Mouse (Mus musculus) C2C12 (cell line): ENCODE measurements at regions not wholly inside any gene's neighbourhood (a gene's known extent, or its start where the extent isn't known, plus 50 kb on each side); places are given as distances from the start of the nearest gene placed in this dataset.

Experiments
- CTCF ChIP-seq: IDR thresholded peaks from one replicate; pipeline ENCODE4 v1.5.1; 2011; ENCODE audit not compliant: control insufficient read depth, insufficient read depth, insufficient read length
- MYOG ChIP-seq: IDR thresholded peaks from one replicate; pipeline ENCODE4 v1.6.1; 2011; ENCODE audit not compliant: control insufficient read depth, insufficient read length; ENCODE audit errors: extremely low read depth
- USF1 ChIP-seq: IDR thresholded peaks from one replicate; pipeline ENCODE4 v1.6.1; 2011; ENCODE audit warnings: low read depth, mild to moderate bottlenecking, control low read depth, moderate library complexity

DNA sequence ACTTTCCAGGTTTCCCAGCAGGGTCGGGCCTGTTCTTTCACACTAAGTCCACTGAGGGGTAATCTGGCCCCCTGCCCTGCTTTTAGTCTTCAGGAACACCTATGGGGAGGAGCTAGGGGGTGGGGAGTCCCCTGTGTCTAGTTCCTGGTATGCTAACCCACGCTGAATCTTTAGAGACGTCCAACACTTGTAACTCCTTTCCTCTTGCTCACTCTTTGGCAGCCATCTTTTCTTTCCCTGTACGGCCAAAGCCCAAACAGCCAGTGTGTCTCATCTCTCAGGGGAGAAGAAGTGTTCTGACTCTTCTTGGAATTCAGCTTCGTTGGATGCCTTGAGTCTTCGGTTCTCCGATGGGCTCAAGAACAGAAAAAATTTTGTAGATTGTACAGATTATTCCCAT is 68.4 kb upstream of the Lnx1 start:
- TF ChIP-seq CTCF (no peak), MYOG (no peak), USF1 (no peak)
